Mouse (Mus musculus) heart, postnatal 14 days (tissue): ENCODE results near the gene Coro7. TPM values are rescaled to one million over a fixed set of nuclear protein-coding genes. Genes with fewer than 3 reads are reported as not detected.
"Not testable (repeated sequence)": the region's sequence is repeated elsewhere in the genome, so short reads cannot be mapped to it uniquely, and the experiment has no call there.

Experiments used
- DNase-seq, 2 experiments: peaks; one replicate each; pipeline ENCODE4 v3.0.0; 2021 to 2022
- intact Hi-C: fragments of 180-260 bp; cut with DNase I; formaldehyde crosslinking; loops from one replicate; pipeline ENCODE4 v1.15.1; 2025
- total RNA-seq, 2 experiments: library from RNA; stranded (reverse); gene quantifications; 2 replicates each; pipeline ENCODE4 v1.2.3; 2021

Coro7 gene
- total RNA-seq, 2 experiments from 2014 or later, result 20.6 to 20.7 TPM

GRCm38 (mm10) chr16:4581179-4581578 is 98.4 kb downstream of the Coro7 start:
- DNase-seq, intact Hi-C loops: not testable (repeated sequence)

GRCm38 (mm10) chr16:4578630-4579029 is 100.9 kb downstream of the Coro7 start:
- no peak for DNase-seq
- intact Hi-C loops, result no loop called here

DNA sequence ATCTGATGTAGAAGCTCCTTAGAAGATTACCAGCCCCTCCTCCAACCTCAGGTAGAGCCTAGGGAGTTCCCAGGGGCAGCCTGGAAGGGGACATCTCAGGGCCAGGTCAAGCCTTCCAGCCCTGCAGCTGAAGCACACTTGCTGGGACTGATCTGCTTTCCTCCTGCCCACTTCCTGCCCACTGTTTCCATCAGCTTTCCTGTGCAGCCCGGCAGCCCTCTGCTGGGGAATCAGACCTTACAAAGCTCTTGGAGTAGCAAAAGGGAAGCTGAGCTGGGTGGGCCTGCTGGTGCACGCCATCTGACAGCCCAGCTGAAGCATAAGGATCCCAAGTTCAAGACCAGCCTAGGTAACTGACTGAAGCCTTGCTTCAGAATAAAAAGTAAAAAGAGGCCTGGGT is 102.7 kb downstream of the Coro7 start:
- no peak for DNase-seq
- intact Hi-C loops, result no loop called here

Other genes with a start within 250 kb of the Coro7 start
- 1,000 to 10,000 TPM; 1,039 to 1,112 TPM for gene Srl, start 138.0 kb downstream of the Coro7 start, total RNA-seq
- 1 to 10 TPM; 3.0 to 3.1 TPM for gene Tfap4, start 119.9 kb downstream of the Coro7 start, total RNA-seq
- gene Glis2, start 85.1 kb downstream of the Coro7 start, total RNA-seq, result 10 to 100 TPM; 20.8 to 23.0 TPM
- 100 to 1,000 TPM; 119 to 137 TPM for gene Pam16, start 54.8 kb downstream of the Coro7 start, total RNA-seq
- 10 to 100 TPM; 12.1 to 14.7 TPM for gene Vasn, start 39.8 kb downstream of the Coro7 start, total RNA-seq
- gene Dnaja3, start 39.8 kb downstream of the Coro7 start, total RNA-seq, result 100 to 1,000 TPM; 121 to 123 TPM
- gene Nmral1, start 39.6 kb upstream of the Coro7 start, total RNA-seq, result 1 to 10 TPM; 3.2 to 4.5 TPM
- 10 to 100 TPM; 70.5 to 71.1 TPM for gene Hmox2, start 46.6 kb upstream of the Coro7 start, total RNA-seq
- gene Cdip1, start 110.5 kb upstream of the Coro7 start, total RNA-seq, result 10 to 100 TPM; 78.8 to 81.3 TPM
- gene 4930562C15Rik, start 155.6 kb upstream of the Coro7 start, total RNA-seq, result under 1 TPM in 1 of 2 experiments, not detected in 1; 0.14 TPM
- gene Ubald1, start 200.5 kb upstream of the Coro7 start, total RNA-seq, result 10 to 100 TPM; 21.3 to 23.1 TPM
- 100 to 1,000 TPM; 151 to 161 TPM for gene Mgrn1, start 206.5 kb upstream of the Coro7 start, total RNA-seq